Mouse (Mus musculus) bone marrow macrophage, adult 2 months (primary cell): ENCODE data around the gene Cachd1.

Source experiments
- CTCF ChIP-seq: IDR thresholded peaks from 2 replicates; pipeline ENCODE4 v1.5.1; 2012; ENCODE audit warnings: low read depth, mild to moderate bottlenecking, low read length, moderate library complexity
- POLR2A ChIP-seq: IDR thresholded peaks from 2 replicates; pipeline ENCODE4 v1.6.1; 2012; ENCODE audit warnings: mild to moderate bottlenecking, low read depth, low read length, borderline replicate concordance

DNA sequence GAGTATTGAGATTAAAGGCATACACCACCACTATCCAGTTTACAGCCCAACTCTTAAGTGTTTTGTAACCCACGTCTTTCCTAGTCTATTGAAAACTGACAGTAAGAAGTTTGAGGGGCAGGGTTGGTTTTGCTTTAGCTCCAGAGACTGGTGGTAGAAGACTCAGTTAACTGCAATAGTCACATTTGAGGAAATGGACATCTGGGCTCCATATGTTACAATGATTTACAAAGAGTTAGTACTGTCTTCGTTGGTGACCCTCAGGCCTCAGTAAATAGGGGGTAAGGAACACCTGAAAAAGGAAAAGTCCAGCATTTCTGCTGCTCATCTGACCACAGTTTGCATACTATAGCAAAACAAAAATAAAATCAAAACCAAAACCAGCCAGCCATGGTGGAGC, 150.6 kb downstream of the Cachd1 start:
- TF ChIP-seq CTCF (no peak), POLR2A (no peak)
